Mouse (Mus musculus): Measurements from ENCODE around the gene Fanca. TPM values are rescaled to one million over a fixed set of nuclear protein-coding genes. Genes with fewer than 3 reads are reported as not detected.
A peak's percentile ranks its signal among the peaks of the same experiment; 100 is the strongest.
"Not testable (repeated sequence)": the region's sequence is repeated elsewhere in the genome, so short reads cannot be mapped to it uniquely, and the experiment has no call there.

The Fanca gene
- polyA plus RNA-seq, 1 experiment from 2014 or later = 16.0 TPM

DNA sequence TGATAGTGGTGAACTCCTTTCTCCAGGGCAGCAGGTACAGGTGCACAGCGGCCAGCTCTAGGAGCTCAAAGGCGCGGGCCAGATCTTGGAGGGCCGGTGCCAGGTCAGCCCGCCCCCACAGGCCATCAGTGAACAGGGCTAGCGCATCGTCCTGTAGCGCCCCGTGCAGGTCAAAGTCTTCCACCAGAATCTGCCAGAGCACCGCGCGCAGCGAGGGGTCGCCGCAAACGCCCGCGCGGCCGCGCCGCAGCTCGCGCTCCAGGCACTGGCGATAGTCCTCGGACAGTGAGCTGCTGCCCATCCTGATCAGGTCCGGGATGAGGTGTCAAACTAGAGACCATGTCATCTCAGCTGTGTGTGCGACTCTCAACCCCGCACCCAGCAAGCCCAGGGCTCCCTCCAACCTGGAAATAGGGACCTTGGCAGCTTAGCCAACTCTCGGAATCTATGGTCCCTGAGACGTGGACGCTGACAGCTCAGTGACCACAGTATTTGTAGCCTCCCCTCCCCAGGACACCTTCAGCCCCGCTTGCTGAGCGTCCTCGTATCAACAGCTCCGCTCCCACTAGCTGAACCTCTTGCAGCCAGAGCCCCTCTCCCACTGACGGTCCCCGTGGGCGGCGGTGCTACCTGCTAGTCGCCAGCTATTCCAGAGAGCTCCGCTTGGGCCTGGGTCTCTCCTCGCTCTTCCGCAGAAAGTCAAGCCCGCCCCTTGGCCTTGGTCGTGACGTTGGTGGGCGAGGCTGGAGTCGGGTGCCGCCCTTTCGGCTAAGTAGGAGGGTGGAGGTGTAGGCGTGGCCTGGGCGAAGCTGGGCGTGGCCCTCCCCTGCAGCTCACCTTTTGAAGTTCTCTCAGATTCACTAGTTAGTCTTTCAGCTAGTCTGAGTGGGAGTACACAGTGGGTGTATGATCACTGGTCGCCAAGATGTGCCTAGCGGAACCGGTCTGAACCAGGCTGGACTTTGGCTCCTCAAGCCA, 82.6 kb downstream of the Fanca start, which contains the start of gene Spata2l:
Spata2l (minus strand) TSS at position 714 of the 978 bp plus-strand sequence.
- H3K9ac ChIP-seq (ENCODE audit: low read length) = peak within 1 kb of the TSS; percentile 84
- peak; percentile 91 for ATAC-seq (replicated peaks; ENCODE audit: extremely low read depth, insufficient read depth, low FRiP score)
- no peak within 1 kb of the TSS for H3K27ac ChIP-seq (ENCODE audit: low read length)
- H3K4me1 ChIP-seq (ENCODE audit: control insufficient read depth, insufficient read depth, low read length) = peaks cover 6% of the 10 kb centered on the region; the same call in 1 of the 2 replicates
- H3K4me3 ChIP-seq (ENCODE audit: low read length) = peak within 1 kb of the TSS; percentile 60
- no peaks in the 10 kb centered on the region for H3K36me3 ChIP-seq (ENCODE audit: control insufficient read depth, insufficient read depth)
- H3K4me2 ChIP-seq (ENCODE audit: low read depth, low read length) = peak within 1 kb of the TSS; percentile 88
- peaks cover 9% of the 10 kb centered on the region; the same call in 1 of the 2 replicates for H3K27me3 ChIP-seq (ENCODE audit: control insufficient read depth, insufficient read depth, low read length)
- 2% methylated on average over 56 of the region's 57 CpGs for WGBS
- no peaks in the 10 kb centered on the region for H3K9me3 ChIP-seq (replicated peaks; ENCODE audit: control insufficient read depth, low read length)

DNA sequence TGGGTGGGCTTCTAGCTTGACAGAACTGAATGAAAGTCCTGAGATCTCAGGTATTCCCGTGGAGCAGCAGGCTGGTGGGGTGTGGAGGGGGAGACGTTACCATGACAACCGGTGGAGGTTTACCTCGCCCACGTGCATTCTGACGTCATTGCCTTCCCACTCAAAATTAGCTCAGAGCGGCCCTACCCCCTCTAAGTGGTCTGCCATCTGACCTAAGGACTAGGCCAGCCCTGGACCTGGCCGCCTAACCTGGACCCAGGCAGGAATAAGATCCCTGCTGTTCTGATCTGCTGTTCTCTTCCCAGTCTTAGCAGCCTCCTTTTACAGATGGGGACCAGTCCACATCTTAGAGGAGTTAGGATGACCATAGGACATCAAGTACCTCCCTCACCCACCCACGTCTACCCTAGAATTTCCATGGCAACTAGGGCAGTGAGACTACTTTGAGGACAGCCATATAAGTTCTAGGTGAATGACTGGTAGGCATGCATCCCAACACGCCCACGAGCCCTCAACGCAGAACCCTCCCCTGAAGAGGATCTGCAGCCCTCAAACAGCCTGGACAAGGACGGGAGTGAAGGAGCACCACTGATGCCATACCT, 83.4 kb downstream of the Fanca start:
- H3K36me3 ChIP-seq (ENCODE audit: control insufficient read depth, insufficient read depth) = no peaks in the 10 kb centered on the region
- peaks cover 9% of the 10 kb centered on the region; the same call in 1 of the 2 replicates for H3K27me3 ChIP-seq (ENCODE audit: control insufficient read depth, insufficient read depth, low read length)
- H3K4me3 ChIP-seq (ENCODE audit: low read length) = peak overlapping the region; percentile 60
- no peak for ATAC-seq (replicated peaks; ENCODE audit: extremely low read depth, insufficient read depth, low FRiP score)
- no peak overlapping the region for H3K27ac ChIP-seq (ENCODE audit: low read length)
- 29% methylated on average over 13 of the region's 13 CpGs for WGBS
- H3K9me3 ChIP-seq (replicated peaks; ENCODE audit: control insufficient read depth, low read length) = no peaks in the 10 kb centered on the region
- H3K4me2 ChIP-seq (ENCODE audit: low read depth, low read length) = peak overlapping the region; percentile 88
- peak overlapping the region; percentile 84; the same call in 1 of the 2 replicates for H3K9ac ChIP-seq (ENCODE audit: low read length)
- H3K4me1 ChIP-seq (ENCODE audit: control insufficient read depth, insufficient read depth, low read length) = peaks cover 6% of the 10 kb centered on the region; the same call in 1 of the 2 replicates

DNA sequence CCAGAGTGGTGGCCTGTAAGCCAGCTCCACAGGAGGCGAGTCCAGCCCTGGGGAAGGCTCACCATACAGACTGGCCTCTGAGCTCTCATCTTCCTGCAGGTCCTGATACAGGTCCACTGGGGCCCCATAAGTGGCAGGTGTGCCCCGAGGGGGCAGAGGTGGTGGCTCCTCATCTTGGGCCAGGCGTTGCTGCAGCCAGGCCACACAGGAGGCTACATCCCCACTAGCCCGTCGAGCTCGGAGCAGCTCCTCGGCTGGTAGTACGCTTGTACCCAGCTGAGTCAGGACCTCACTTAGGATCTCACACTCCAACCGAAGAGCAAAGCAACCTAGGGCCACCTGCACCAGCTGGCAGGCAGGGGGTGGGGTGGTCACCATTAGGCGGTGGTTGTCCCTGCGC, 84.6 kb downstream of the Fanca start:
- Histone ChIP-seq H3K4me3 (ENCODE audit: low read length) (no peak overlapping the region), H3K36me3 (ENCODE audit: control insufficient read depth, insufficient read depth) (no peaks in the 10 kb centered on the region), H3K9me3 (replicated peaks; ENCODE audit: control insufficient read depth, low read length) (no peaks in the 10 kb centered on the region), H3K4me1 (ENCODE audit: control insufficient read depth, insufficient read depth, low read length) (peaks cover 6% of the 10 kb centered on the region; the same call in 1 of the 2 replicates), H3K9ac (ENCODE audit: low read length) (no peak overlapping the region), H3K4me2 (ENCODE audit: low read depth, low read length) (no peak overlapping the region), H3K27me3 (ENCODE audit: control insufficient read depth, insufficient read depth, low read length) (peaks cover 9% of the 10 kb centered on the region; the same call in 1 of the 2 replicates), H3K27ac (ENCODE audit: low read length) (no peak overlapping the region)
- no peak for ATAC-seq (replicated peaks; ENCODE audit: extremely low read depth, insufficient read depth, low FRiP score)
- WGBS = 75% methylated on average over 11 of the region's 11 CpGs

DNA sequence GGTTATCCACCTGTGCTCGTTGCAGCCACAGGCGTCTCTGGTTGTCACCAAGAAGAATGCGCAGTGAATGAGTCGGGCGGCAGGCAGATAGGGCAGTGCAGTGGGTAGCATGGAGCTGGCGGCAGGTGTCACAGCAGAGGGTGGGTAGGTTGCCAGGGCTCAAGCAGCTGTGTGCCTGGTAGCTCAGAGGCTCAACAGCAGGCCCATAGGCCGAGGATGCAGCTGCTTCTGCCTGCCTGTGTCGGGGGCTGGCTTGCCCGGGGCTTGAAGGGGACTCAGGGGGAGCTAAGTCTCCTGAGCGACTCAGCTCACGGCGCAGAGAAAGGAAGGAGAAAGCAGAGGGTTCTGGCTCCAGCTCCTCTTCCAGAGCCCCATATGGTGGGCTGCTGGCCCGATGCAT, 85.1 kb downstream of the Fanca start:
- no peak overlapping the region for H3K4me2 ChIP-seq (ENCODE audit: low read depth, low read length)
- no peak overlapping the region for H3K9ac ChIP-seq (ENCODE audit: low read length)
- 59% methylated on average over 13 of the region's 13 CpGs for WGBS
- no peaks in the 10 kb centered on the region for H3K9me3 ChIP-seq (replicated peaks; ENCODE audit: control insufficient read depth, low read length)
- peaks cover 6% of the 10 kb centered on the region; the same call in 1 of the 2 replicates for H3K4me1 ChIP-seq (ENCODE audit: control insufficient read depth, insufficient read depth, low read length)
- no peaks in the 10 kb centered on the region for H3K36me3 ChIP-seq (ENCODE audit: control insufficient read depth, insufficient read depth)
- peaks cover 9% of the 10 kb centered on the region; the same call in 1 of the 2 replicates for H3K27me3 ChIP-seq (ENCODE audit: control insufficient read depth, insufficient read depth, low read length)
- no peak overlapping the region for H3K4me3 ChIP-seq (ENCODE audit: low read length)
- no peak for ATAC-seq (replicated peaks; ENCODE audit: extremely low read depth, insufficient read depth, low FRiP score)
- no peak overlapping the region for H3K27ac ChIP-seq (ENCODE audit: low read length)

DNA sequence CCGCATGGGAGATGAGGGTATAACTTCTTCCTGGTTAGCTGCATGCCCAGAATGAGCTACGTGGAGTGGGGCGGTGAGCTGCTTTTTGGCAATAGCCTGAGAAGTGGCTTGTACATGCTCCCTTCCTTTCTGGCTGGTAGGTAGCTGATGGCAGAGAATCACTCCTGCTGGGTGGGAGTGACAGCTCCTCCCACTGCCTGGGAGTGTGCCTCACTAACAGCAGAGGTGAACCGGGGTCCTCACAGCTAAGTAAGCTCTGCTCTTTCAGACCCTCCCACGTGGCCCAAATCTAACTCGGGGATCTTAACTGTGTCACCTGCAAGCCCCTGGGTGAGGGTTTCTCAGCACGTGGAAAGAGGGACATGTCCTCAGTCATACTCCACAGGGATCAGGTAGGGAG, 85.8 kb downstream of the Fanca start:
- Histone ChIP-seq H3K4me2 (ENCODE audit: low read depth, low read length) (no peak overlapping the region), H3K27me3 (ENCODE audit: control insufficient read depth, insufficient read depth, low read length) (peaks cover 9% of the 10 kb centered on the region; the same call in 1 of the 2 replicates), H3K4me3 (ENCODE audit: low read length) (no peak overlapping the region), H3K4me1 (ENCODE audit: control insufficient read depth, insufficient read depth, low read length) (peaks cover 6% of the 10 kb centered on the region; the same call in 1 of the 2 replicates), H3K9ac (ENCODE audit: low read length) (no peak overlapping the region), H3K27ac (ENCODE audit: low read length) (no peak overlapping the region), H3K36me3 (ENCODE audit: control insufficient read depth, insufficient read depth) (no peaks in the 10 kb centered on the region), H3K9me3 (replicated peaks; ENCODE audit: control insufficient read depth, low read length) (no peaks in the 10 kb centered on the region)
- WGBS = 38% methylated on average over 7 of the region's 7 CpGs
- no peak for ATAC-seq (replicated peaks; ENCODE audit: extremely low read depth, insufficient read depth, low FRiP score)

- no peak overlapping the region for H3K4me2 ChIP-seq (ENCODE audit: low read depth, low read length)
- no peak for ATAC-seq (replicated peaks; ENCODE audit: extremely low read depth, insufficient read depth, low FRiP score)
- H3K27ac ChIP-seq (ENCODE audit: low read length) = no peak overlapping the region
- H3K4me3 ChIP-seq (ENCODE audit: low read length) = no peak overlapping the region
- H3K36me3 ChIP-seq (ENCODE audit: control insufficient read depth, insufficient read depth) = no peaks in the 10 kb centered on the region
- no peaks in the 10 kb centered on the region for H3K9me3 ChIP-seq (replicated peaks; ENCODE audit: control insufficient read depth, low read length)
- H3K27me3 ChIP-seq (ENCODE audit: control insufficient read depth, insufficient read depth, low read length) = peaks cover 9% of the 10 kb centered on the region; the same call in 1 of the 2 replicates
- H3K9ac ChIP-seq (ENCODE audit: low read length) = no peak overlapping the region
- 53% methylated on average over 5 of the region's 5 CpGs for WGBS
- peaks cover 6% of the 10 kb centered on the region; the same call in 1 of the 2 replicates for H3K4me1 ChIP-seq (ENCODE audit: control insufficient read depth, insufficient read depth, low read length)
These were observed 86.6 kb downstream of the Fanca start for GRCm38 (mm10) chr8:123231742-123232141.

DNA sequence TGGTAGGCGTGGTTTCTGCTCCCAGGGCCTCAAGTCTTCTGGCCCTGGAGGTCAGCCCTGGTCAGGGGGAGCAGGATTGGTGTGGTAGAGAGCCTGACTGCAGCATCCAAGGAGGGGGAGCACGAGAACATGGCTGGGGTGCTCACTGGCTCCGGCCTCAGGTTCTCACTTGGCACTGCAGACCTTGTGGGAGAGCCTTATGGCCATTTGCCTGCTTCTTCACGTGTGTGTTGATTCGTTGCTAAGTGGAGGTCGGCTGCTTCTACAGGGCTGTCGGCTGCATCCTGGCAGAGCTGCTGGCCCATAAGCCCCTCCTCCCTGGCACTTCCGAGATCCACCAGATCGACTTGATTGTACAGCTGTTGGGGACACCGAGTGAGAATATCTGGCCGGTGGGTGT, 88.0 kb downstream of the Fanca start:
- not testable (repeated sequence) for H3K27ac ChIP-seq (ENCODE audit: low read length); H3K27me3 ChIP-seq (ENCODE audit: control insufficient read depth, insufficient read depth, low read length); H3K4me2 ChIP-seq (ENCODE audit: low read depth, low read length); ATAC-seq (replicated peaks; ENCODE audit: extremely low read depth, insufficient read depth, low FRiP score); H3K4me1 ChIP-seq (ENCODE audit: control insufficient read depth, insufficient read depth, low read length); H3K36me3 ChIP-seq (ENCODE audit: control insufficient read depth, insufficient read depth); H3K9ac ChIP-seq (ENCODE audit: low read length); H3K9me3 ChIP-seq (replicated peaks; ENCODE audit: control insufficient read depth, low read length); H3K4me3 ChIP-seq (ENCODE audit: low read length)
- WGBS = 82% methylated on average over 8 of the region's 11 CpGs

GRCm38 (mm10) chr8:123228416-123228815, 90.0 kb downstream of the Fanca start:
- Histone ChIP-seq H3K9ac (ENCODE audit: low read length) (no peak overlapping the region), H3K4me3 (ENCODE audit: low read length) (no peak overlapping the region), H3K4me2 (ENCODE audit: low read depth, low read length) (no peak overlapping the region), H3K27me3 (ENCODE audit: control insufficient read depth, insufficient read depth, low read length) (no peaks in the 10 kb centered on the region), H3K9me3 (replicated peaks; ENCODE audit: control insufficient read depth, low read length) (no peaks in the 10 kb centered on the region), H3K4me1 (ENCODE audit: control insufficient read depth, insufficient read depth, low read length) (peaks cover 11% of the 10 kb centered on the region), H3K27ac (ENCODE audit: low read length) (no peak overlapping the region), H3K36me3 (ENCODE audit: control insufficient read depth, insufficient read depth) (no peaks in the 10 kb centered on the region; the same call in 1 of the 2 replicates)
- ATAC-seq (replicated peaks; ENCODE audit: extremely low read depth, insufficient read depth, low FRiP score) = no peak
- 100% methylated on average over 1 of the region's 1 CpGs for WGBS
